Mouse (Mus musculus): ENCODE data around the gene Erbb4.

DNA sequence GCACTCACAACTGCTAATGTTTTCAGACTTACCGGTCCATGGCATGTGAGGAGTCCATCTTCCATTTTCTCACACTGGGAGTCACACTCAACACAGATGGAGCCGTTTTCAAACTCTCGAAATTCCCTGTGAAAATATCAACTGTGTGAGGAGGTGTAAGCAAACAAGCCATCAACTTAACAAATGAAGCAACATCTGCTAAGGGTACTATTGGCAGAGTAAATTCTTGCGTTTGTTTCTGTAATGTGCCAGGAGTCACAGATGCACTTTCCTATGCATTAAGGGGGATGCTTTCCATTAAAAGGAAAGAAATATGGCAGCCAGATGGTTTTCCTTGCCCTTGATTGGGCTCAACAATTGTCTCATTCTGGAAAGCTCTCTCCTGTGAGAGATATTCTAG is 802.0 kb downstream of the Erbb4 start:
- TF ChIP-seq CTCF (IDR thresholded peaks at IDR 0.05) = no peak
- no peak for TF ChIP-seq EP300 (IDR thresholded peaks at IDR 0.05)

Measured in lung, postnatal 0 days (tissue).